Mouse (Mus musculus) frontal cortex, postnatal 14 days (tissue): ENCODE measurements around the gene Wwox.

ENCODE experiments used
- DNase-seq, 2 experiments: peaks; one replicate each; pipeline ENCODE4 v3.0.0; 2022; ENCODE audit warnings: low spot score in 2 of 2

Gene Wwox

DNA sequence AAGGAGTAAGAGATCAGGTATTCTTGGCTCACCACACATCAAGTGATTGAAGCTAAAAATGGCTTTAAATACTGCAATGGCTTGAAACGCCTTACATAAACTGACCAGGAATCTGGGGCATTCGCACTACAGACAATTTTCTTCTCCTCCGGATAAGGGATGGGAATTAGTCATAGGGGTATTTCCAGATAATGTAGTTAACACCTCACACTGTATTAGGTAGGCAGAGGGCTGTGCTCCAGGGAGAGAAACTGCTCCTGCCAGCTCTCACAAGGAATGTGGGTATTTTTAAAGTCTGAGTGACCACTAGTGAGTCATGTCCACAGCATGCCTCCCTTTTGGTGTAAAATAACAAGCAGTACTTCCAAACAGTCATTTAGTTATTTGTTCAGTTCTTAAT, 894.5 kb downstream of the Wwox start:
- DNase-seq: no peak

DNA sequence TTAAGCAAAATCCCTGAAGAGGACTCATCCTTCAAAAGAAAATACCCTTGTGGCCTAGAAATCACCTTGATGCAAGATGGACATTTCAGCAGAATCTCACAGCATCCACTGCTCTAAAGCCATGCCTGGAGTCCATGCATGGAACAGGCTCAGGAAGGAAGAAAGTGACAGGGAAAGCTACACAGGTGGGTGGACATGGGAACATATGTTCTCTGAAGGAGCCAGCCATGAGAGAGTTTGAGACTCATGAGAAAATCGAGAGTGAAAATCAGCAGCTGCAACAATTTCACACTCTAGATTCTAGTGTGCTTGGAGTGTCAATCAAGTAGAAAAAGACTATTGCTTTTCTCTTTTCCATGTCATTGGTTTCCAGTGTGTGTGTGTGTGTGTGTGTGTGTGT, 896.9 kb downstream of the Wwox start:
- no peak for DNase-seq

DNA sequence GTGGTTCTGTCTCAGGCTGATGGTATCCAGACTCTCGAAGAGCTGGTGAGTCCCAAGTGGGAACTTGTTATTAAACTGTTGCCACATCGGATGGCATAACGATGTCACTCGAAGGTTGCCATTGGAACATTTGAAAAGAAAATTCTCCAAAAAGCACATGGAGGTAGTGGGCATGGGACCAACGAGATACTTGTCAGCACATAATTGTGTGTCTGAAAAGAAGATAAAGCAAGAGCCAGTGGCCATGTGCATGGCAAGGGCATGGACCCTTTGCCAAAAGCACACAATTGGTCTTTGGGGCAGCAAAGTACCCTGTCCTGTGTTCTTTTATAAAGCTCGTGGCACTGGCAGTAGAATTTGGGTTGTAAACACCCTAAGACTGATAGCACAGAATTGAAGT, 909.2 kb downstream of the Wwox start:
- no peak for DNase-seq

DNA sequence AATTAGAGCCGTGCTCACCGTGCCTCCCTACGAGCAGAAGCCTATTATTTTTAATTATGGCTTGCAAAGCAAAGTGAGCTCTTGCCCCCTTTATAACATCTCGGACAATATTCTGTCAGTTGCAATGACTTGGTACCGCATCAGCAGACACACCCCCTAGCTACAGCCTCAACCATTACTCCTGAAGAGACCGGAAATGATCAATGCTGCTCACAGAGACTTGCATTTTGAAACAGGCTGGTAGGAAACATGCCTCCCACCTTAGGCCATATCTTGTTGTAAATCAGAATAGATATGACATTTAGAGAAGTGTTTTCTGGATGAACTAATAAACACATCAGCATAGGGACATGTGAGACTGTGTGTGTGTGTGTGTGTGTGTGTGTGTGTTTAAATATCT, 911.3 kb downstream of the Wwox start:
- no peak for DNase-seq

DNA sequence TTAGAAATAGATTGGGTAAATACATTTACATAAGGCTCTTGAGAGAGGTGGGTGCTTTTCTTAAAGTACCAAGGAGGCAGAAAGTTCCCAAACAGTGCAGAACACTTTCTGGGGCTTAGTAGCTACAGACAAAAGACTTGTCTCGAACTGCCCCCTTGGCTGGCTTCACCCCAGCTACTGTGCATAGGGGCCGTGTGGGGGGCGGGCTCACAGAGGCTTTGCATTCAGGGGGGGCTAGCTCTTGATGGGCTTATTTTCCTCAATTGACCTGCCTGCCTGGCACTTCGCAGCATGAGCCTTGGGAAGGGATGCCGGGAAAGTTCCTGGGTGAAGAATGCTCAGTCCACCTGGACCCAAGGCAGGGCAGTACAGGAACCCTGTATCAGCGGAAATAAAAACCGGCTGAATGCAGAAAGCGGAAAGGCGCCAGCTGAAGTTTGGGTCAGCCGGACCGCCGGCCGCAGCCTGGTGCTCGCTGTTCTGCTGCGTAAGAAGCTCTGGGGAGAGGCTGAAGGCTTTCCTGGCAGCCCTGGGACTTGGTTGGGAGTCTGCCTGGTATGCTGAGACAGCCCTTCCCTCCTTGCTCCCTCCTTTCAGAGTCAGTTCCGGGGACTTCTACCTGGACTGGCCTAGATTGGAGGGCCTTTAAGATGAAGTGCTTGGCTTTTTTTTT, 918.3 kb downstream of the Wwox start:
- no peak for DNase-seq

DNA sequence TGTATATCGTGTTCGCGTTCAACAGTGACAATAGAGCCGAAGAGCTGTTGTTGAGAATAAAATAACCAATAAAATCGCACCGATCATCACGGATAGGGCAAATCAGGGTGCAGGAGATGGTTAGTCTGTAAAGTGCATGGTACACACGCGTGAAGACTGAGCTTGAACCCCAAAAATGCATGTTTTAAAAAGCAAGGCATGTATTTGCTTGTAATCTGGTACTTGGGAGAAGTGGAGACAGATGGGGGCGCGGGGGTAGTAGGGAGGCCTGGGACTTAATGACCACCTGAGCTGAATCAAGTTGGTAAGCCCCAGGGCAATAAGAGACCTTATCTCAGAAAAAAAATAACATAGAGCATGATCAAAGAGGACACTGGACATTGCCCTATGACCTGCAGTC, 919.0 kb downstream of the Wwox start:
- DNase-seq: no peak

DNA sequence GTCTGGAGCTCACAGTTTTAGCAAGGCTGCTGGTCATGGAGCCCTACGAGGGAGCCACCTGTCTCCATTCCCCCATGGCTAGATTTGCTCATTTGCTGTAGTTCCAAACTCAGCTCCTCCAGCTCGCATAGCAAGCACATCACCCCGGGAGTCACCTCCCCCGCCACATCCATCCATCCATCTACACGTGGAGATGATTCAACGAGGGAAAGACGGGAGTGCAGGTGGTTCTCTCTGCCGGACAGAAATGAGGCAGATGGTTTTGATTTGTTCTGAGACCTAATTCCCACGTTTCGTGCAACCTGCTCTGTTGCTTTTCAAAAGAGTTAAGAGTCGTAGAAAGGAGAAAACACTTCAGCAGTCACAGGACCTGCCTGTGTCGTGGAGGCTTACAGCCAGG, 920.2 kb downstream of the Wwox start:
- DNase-seq: no peak

DNA sequence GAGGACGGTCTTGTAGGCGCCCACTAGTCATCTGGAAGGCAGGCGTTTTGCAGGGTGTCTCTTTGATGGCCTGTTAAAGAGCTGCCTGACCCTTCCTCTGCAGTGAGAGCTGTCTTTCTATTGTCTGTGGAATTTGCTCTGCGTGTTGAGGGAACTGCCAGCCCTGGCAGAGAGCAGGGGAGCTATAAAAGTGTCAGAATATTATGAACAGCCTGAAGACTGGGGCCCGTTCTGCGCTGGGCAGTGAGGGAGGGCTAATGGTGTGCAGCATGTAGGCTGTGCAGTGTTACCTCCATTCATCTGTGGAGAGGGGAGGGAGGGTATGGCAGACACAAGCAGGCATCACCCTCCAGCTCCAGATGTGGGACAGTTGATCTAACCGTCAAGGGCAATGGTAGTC, 923.1 kb downstream of the Wwox start:
- no peak for DNase-seq

DNA sequence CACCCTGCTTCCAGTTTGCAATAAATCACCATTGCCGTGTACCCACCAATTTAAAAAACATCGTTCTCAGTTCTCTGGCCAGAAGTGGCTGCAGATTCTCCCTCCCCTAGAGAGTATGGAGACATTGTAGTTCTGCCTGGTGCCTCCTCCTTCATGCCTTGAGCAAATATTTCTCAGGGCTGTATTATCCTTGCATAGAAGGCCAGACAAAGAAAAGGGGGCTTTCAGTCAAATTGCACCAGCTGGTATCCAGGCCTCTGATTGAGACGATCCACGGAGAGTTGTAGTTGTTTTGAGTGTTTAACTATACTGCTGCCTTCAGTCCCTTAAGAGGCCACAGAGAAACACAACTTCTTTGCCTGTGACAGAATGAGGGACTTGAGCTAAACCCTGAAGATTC, 935.5 kb downstream of the Wwox start:
- no peak for DNase-seq

DNA sequence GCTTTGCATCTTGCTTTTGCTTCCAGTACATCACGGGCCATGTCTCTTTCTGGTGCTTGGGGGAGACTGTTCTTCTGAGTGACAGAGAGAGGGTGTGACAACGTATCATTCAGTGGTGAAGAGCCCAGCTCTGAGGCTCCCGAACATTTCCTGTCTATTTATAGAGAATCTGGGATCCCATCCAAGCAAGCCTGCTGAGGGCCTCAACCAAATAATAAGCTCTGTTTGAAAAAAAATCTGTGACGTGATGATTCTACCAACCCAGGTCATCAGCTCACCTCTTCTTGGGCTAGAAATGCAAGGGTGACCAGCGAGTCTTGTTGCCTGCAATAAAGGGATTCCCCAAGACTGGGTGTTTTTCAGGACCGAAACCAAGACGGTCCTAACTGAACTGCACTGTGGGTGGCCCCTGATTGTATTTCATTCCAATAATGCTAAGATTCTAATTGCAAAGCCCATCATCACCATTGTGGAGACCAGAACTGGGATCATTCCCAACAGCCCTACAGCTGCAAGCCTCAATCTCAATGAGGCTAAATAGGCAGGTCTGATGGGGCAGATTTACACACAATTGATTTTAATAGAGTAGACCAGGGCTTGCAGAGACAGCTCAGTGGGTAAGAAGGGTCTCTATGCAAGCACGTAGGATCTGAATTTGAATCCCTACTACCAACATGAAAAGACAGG, 936.0 kb downstream of the Wwox start:
- DNase-seq: no peak

DNA sequence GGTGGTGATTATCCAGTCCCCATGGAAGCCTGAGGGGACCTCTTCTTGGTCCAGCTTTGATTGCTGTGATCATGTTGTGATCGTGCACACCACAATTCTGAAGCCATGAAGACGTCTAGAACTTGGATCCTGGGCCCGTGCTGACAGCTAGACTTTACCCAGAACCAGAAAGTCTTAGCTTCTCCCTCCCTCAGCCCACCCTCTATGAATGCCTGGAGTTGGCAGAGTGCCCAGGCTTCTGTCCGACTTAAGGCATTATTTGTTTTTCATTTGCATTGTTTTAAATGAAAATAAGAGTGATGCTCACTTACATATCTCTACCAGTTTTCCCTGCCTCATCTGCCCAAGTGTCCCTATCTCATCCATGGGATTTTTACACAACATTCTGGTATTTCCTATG, 937.9 kb downstream of the Wwox start:
- DNase-seq: no peak

DNA sequence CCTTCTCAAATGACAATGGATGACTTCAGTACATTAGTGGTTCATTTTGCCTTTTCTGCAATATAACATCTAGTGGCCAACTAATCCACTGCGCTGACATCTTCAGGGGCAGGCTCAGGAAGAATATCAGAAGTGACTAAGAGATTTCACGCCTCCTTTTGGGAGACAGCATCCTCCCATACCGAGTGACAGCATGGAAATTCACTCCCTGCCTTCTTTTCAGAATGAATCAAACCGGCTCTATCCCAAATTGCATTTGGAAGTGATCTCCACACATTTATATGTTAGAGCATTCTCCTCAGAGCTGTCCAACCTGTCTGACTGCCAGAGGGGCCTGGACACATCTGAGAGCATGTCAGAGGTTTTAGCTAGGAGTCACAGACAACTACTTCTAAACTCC, 940.6 kb downstream of the Wwox start:
- DNase-seq: no peak

DNA sequence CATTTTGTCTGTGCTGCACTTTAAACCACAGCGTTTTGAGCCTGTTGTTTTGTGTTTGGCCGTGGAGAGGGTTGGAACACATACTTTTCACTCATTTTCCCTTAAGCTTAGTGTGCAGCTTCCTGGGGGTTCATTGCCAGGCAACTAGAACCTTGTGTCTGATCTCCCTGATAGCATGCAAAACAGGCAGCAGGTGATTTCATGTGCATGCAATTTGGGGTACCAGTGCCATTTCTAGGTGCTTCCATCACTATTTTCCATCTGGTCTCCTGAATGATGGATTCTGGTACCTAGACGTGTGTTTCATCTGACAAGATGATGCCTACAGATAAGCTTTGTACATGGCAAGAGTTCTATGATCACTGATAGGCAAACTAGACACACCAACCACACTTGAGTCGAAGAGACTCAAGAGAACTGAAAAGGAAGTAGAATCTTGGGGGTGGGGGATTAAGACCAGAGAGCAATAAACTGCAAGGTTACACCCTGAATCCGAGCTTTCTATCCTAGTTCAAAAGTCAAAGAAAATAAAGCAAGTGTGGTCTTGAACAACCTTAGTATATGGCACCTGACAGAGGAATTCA, 951.6 kb downstream of the Wwox start:
- DNase-seq: no peak

DNA sequence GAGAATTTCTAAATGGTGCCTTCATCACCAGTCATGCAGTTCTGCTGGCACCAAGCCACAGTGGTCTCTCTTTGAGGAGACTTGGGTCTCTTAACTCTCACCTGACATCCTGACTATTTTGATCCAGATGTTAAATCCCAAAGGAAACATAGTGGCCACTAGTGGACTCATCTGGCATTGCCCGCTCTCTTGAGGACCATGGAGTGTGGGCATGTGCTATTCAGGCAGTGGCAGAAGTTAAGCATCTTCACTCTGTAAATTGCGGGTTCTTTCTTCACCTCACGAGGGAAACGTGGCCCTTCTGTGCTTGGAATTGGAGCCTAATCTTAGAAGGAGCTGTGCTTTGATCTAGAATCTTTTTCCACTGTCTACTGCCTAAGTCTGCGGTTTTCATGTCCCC, 956.4 kb downstream of the Wwox start:
- no peak for DNase-seq

DNA sequence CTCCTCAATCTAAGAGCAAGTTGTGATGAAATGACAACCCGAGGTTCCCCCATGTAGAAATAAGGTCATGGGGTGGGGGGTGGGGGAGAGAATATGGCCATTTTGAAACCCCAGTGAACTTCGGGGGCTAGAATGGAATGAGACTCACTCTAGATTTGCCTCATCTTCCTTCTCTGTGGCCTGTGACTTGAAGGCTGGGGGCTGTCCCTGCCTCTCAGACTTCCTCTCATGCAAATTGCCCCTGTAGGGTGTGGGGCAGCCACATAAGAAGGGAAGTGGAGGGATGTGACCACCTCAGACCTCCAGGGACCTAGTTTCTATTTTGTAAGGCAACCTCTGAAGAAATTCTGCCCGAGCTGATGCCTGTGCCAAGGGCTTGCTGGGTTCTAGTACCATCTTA, 958.5 kb downstream of the Wwox start:
- no peak for DNase-seq

DNA sequence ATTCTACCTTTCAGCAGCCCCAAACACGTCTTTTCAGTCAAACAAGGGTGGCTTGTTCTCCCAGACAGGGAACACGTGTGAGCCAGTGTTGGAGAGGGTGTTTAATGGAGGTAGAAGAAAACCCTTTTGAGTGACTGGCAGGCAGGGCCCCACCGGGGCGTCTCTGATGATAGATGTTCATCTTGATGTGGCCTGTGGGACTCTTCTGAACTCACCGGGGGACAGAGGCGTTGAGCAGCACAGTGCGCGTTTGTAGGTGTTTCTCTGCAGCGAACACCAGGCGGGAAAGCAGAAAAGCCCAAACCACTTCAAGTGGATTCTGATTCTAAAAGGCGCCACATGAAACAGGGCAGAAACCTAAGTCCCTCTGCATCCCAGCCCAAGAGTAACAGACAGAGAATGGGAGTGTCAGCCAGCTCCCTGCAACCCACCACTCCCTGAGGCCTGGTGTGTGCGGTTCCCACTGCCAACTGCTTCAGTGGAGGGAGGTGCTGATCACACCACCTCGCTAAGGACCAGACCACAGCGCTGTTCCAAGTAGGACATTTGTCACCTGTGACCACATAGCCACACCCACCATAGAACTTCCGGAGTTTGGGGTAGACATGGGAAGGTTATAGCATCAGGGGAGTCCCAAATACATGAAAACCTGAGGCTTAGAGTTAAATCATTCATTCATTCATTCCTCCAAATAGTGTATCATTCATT, 960.7 kb downstream of the Wwox start:
- no peak for DNase-seq
